Mouse (Mus musculus) intestine, embryonic 15.5 days (tissue): ENCODE data around the gene Gsto2. TPM values are rescaled to one million over a fixed set of nuclear protein-coding genes. Genes with fewer than 3 reads are reported as not detected.

Source experiments
- ATAC-seq: fragments of 200-750 bp; cut with Nextera tagmentation; 2 replicates; pipeline ENCODE4 v1.8.0; 2017; ENCODE audit warnings: moderate TSS enrichment, moderate library complexity
- H3K27ac ChIP-seq: fragments of 300-500 bp; sonication (generic); 2 replicates; pipeline ENCODE4 v1.5.1; 2015; ENCODE audit warnings: mild to moderate bottlenecking, inconsistent platforms
- H3K27me3 ChIP-seq: fragments of 300-500 bp; sonication (generic); replicated peaks from 2 replicates; pipeline ENCODE4 v1.6.1; 2015; ENCODE audit warnings: inconsistent platforms
- H3K36me3 ChIP-seq: fragments of 300-500 bp; sonication (generic); 2 replicates; pipeline ENCODE4 v1.6.1; 2015; ENCODE audit warnings: inconsistent platforms
- H3K4me1 ChIP-seq: fragments of 300-500 bp; sonication (generic); replicated peaks from 2 replicates; pipeline ENCODE4 v1.6.1; 2015; ENCODE audit warnings: inconsistent platforms
- H3K4me2 ChIP-seq: fragments of 300-500 bp; sonication (generic); replicated peaks from 2 replicates; pipeline ENCODE4 v1.6.1; 2015; ENCODE audit warnings: mild to moderate bottlenecking, inconsistent platforms
- H3K4me3 ChIP-seq: fragments of 300-500 bp; sonication (generic); replicated peaks from 2 replicates; pipeline ENCODE4 v1.5.1; 2015; ENCODE audit warnings: inconsistent platforms
- H3K9ac ChIP-seq: fragments of 300-500 bp; sonication (generic); 2 replicates; pipeline ENCODE4 v1.6.1; 2015; ENCODE audit warnings: inconsistent platforms
- H3K9me3 ChIP-seq: fragments of 300-500 bp; sonication (generic); 2 replicates; pipeline ENCODE4 v1.6.1; 2016; ENCODE audit warnings: inconsistent platforms
- WGBS: fragments of 180-500 bp; shearing (Covaris S2); methylation state at CpG from one replicate; pipeline ENCODE4 v1.1.7; 2015; 5-methylcytosine and 5-hydroxymethylcytosine counted together
- polyA plus RNA-seq: library from polyadenylated mRNA; unstranded; fragments of >200 nt; fragmentation: Nextera tagmentation; extraction: Ambion mirVana; gene quantifications from 2 replicates; pipeline ENCODE4 v1.2.1, GENCODE M21; 2015

Gene Gsto2
- polyA plus RNA-seq, 1 experiment from 2014 or later: 0.68 TPM

DNA sequence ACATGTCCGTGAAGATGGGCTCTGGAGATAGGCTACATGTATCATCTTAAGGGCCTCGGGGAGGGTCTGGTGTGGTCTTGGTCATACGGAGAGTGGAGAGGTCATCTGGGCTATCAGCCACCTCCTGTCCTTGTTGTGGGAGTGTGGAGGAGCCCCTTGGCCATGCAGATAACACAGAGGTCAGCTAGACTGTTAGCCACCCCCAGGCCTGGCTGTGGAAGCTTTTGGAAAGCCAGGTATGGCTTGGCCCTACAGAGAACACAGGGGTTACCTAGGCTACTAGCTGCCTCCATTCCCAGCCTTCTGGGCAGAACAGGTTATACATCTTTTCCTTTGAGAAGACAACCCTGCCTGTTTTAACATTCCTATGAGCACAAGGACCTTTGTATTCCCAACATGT, 2.8 kb upstream of the Gsto2 start:
- H3K9me3 ChIP-seq: no peaks in the 10 kb centered on the region
- no peak overlapping the region for H3K9ac ChIP-seq
- H3K4me1 ChIP-seq: no peaks in the 10 kb centered on the region
- H3K36me3 ChIP-seq: no peaks in the 10 kb centered on the region
- no peak for ATAC-seq
- H3K4me3 ChIP-seq: no peak overlapping the region
- 98% methylated on average over 3 of the region's 3 CpGs for WGBS
- no peak overlapping the region for H3K27ac ChIP-seq
- no peak overlapping the region for H3K4me2 ChIP-seq
- H3K27me3 ChIP-seq: no peaks in the 10 kb centered on the region

DNA sequence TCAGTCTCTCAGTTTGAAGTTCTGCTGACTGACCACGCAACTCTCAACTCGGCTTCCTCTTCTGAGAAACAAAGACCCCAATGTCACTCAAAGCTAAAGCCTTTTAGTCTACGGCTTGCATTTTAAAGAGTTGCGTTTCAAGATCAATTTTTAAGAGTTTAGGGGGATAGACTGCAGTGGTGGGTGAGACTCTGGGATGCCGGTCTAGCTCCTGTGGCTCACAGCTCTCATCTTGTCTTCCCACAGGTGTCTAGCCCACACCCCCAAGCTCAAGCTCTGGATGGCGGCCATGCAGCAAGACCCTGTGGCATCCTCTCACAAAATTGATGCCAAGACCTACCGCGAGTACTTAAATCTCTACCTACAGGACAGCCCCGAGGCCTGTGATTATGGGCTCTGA, 1.3 kb upstream of the Gsto2 start:
- H3K4me3 ChIP-seq: no peak overlapping the region
- no peaks in the 10 kb centered on the region for H3K27me3 ChIP-seq
- no peak overlapping the region for H3K4me2 ChIP-seq
- no peak for ATAC-seq
- H3K27ac ChIP-seq: no peak overlapping the region
- H3K9me3 ChIP-seq: no peaks in the 10 kb centered on the region
- no peaks in the 10 kb centered on the region for H3K36me3 ChIP-seq
- WGBS: 96% methylated on average over 9 of the region's 9 CpGs
- H3K4me1 ChIP-seq: no peaks in the 10 kb centered on the region
- H3K9ac ChIP-seq: no peak overlapping the region

- peak overlapping the region; percentile 85 for H3K4me2 ChIP-seq
- 0 out of 2 replicates have a peak, but pooled peaks cover under 1% of the 10 kb centered on the region for H3K4me1 ChIP-seq
- no peak overlapping the region for H3K9ac ChIP-seq
- peak overlapping the region; percentile 63 for H3K4me3 ChIP-seq
- 77% methylated on average over 7 of the region's 7 CpGs for WGBS
- H3K36me3 ChIP-seq: no peaks in the 10 kb centered on the region
- H3K9me3 ChIP-seq: no peaks in the 10 kb centered on the region
- H3K27ac ChIP-seq: no peak overlapping the region
- no peaks in the 10 kb centered on the region for H3K27me3 ChIP-seq
- ATAC-seq: no peak
These were observed 613 bp upstream of the Gsto2 start for GRCm38 (mm10) chr19:47864721-47865120.

DNA sequence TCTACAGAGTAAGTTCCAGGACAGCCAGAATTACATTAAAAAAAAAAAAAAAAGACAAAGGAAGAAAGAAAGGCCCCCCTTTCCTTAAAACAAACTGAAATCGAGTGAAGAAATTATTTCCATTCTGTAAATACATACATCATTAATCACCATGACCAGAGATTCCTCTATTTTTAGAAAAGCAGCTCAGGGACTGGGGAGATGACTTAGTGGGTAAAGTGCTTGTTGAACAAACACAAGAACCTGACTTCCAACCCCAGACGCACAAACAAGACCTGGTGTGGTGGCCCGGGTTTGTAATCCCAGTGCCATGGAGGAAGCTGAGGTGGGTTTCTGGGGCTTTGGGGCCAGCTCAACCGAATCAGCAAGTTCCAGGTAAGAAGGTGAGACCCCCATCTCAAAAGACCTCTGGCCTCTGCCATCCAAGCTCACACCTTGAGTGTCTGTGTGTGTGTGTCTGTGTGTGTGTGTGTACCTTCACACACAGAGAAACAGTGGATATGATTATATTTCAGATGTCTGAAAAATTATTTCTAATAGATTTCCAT, 2.4 kb downstream of the Gsto2 start:
- H3K36me3 ChIP-seq: no peaks in the 10 kb centered on the region
- no peak overlapping the region for H3K27ac ChIP-seq
- H3K4me2 ChIP-seq: no peak overlapping the region
- no peak overlapping the region for H3K9ac ChIP-seq
- ATAC-seq: no peak
- H3K4me3 ChIP-seq: no peak overlapping the region
- WGBS: 52% methylated on average over 4 of the region's 4 CpGs
- 0 out of 2 replicates have a peak, but pooled peaks cover 3% of the 10 kb centered on the region for H3K4me1 ChIP-seq
- no peaks in the 10 kb centered on the region for H3K27me3 ChIP-seq
- no peaks in the 10 kb centered on the region for H3K9me3 ChIP-seq

DNA sequence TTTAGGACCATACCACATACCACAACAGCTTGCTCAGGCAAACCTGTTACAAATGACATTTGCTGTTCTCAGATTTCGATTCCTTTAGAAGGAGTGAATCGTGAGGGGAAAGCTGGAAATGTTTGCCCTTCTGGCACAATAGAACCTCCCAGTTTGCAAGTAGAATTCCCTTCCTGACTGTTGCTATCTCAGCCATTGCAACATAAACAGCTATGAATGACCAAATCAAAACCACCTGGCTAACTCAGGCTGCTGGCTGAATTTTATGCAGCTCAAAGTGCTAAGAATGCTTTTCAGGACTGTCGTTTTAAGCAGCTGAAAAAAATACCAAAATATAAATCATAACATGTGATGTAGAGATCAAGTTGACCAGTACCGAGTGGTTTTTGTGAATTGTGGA, 3.6 kb downstream of the Gsto2 start:
- H3K36me3 ChIP-seq: no peaks in the 10 kb centered on the region
- H3K27me3 ChIP-seq: no peaks in the 10 kb centered on the region
- H3K27ac ChIP-seq: no peak overlapping the region
- no peaks in the 10 kb centered on the region for H3K9me3 ChIP-seq
- no peak overlapping the region for H3K4me3 ChIP-seq
- no peak overlapping the region for H3K4me2 ChIP-seq
- H3K9ac ChIP-seq: no peak overlapping the region
- H3K4me1 ChIP-seq: 0 out of 2 replicates have a peak, but pooled peaks cover 3% of the 10 kb centered on the region
- no peak for ATAC-seq
- 60% methylated on average over 4 of the region's 4 CpGs for WGBS

DNA sequence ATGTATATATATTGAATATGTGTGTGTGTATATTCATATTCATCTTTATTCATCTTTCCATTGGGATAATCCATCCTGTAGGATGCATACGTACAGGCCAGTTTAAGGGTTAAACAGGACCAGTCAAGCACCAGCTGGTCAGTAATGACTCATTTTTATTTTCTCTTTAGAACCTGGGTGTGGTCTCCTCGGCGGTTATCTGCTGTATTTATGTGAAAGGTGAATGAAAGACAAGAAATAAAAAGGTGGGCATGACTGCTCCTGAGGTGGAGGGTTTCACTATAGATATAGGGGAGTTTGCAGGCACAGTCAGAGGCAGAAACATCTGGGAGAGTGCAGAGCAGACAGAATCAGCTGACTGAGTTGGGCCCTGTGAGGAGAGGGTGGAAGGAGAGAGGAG, 4.2 kb downstream of the Gsto2 start:
- no peak overlapping the region for H3K27ac ChIP-seq
- 0 out of 2 replicates have a peak, but pooled peaks cover 3% of the 10 kb centered on the region for H3K4me1 ChIP-seq
- H3K27me3 ChIP-seq: no peaks in the 10 kb centered on the region
- WGBS: 39% methylated on average over 3 of the region's 3 CpGs
- no peak overlapping the region for H3K9ac ChIP-seq
- no peak overlapping the region for H3K4me3 ChIP-seq
- no peak overlapping the region for H3K4me2 ChIP-seq
- H3K36me3 ChIP-seq: no peaks in the 10 kb centered on the region
- no peaks in the 10 kb centered on the region for H3K9me3 ChIP-seq
- ATAC-seq: no peak

DNA sequence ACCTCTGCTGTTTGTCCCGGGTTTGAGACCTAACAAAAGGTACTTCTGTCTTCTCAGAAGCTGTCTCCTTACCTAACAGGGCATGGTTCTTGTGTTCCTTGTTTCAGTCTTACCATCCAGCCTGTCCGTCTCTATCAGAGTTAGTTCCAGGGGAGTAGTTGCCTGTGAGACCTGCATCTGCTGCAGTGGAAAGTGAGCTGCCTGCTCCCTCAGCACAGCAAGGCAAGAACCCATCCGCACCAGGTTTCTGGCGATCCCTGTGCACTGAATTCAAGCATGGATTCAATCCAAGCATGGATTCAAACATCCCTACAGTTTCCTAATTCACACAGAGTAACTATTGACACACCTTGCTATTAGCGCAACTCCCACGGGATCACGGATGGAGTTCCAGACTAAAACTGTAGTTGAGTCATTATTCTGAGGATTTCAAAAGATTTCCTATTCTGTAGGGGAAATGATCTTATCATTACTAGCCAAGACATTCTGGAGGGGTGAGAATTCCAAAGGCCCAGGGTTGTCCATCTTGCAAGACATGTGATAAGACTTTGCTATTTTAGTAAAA, 4.8 kb downstream of the Gsto2 start:
- H3K4me2 ChIP-seq: no peak overlapping the region
- 75% methylated on average over 7 of the region's 7 CpGs for WGBS
- no peak overlapping the region for H3K27ac ChIP-seq

GRCm38 (mm10) chr19:47871515-47871914, 6.2 kb downstream of the Gsto2 start:
- Histone ChIP-seq H3K9ac (no peak overlapping the region), H3K4me1 (0 out of 2 replicates have a peak, but pooled peaks cover 3% of the 10 kb centered on the region), H3K4me3 (no peak overlapping the region), H3K9me3 (no peaks in the 10 kb centered on the region), H3K27ac (no peak overlapping the region), H3K27me3 (no peaks in the 10 kb centered on the region), H3K4me2 (no peak overlapping the region), H3K36me3 (no peaks in the 10 kb centered on the region)
- 30% methylated on average over 10 of the region's 10 CpGs for WGBS
- no peak for ATAC-seq

More for the DNA sequence above, 4.8 kb downstream of the Gsto2 start:
- no peak for ATAC-seq
- H3K36me3 ChIP-seq: no peaks in the 10 kb centered on the region
- 0 out of 2 replicates have a peak, but pooled peaks cover 3% of the 10 kb centered on the region for H3K4me1 ChIP-seq
- H3K27me3 ChIP-seq: no peaks in the 10 kb centered on the region
- no peak overlapping the region for H3K4me3 ChIP-seq
- H3K9me3 ChIP-seq: no peaks in the 10 kb centered on the region
- H3K9ac ChIP-seq: no peak overlapping the region

DNA sequence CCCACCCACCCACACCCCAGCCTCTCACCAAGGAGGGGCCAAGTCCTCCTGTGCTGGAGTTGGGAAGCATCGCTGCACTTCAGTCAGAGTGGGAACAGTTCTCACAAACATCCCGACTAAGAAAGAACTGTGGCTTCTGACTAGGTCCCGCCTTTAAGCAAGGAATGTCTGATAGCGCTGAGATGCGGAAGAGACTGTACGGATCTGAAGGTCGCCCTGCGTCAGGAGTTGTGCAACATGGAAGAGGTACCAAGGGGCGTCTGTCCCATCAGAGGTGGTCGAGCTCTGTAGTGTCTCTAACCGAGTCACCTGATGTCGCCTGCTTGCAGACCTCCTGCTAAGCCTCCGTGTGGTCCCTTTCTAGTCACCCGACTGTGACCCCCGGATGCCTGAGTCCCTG, 10.9 kb downstream of the Gsto2 start:
- no peaks in the 10 kb centered on the region for H3K36me3 ChIP-seq
- no peaks in the 10 kb centered on the region for H3K4me1 ChIP-seq
- H3K4me3 ChIP-seq: no peak overlapping the region
- 58% methylated on average over 15 of the region's 15 CpGs for WGBS
- H3K27me3 ChIP-seq: no peaks in the 10 kb centered on the region
- ATAC-seq: peak; percentile 64
- H3K9ac ChIP-seq: no peak overlapping the region
- H3K4me2 ChIP-seq: no peak overlapping the region
- no peak overlapping the region for H3K27ac ChIP-seq
- no peaks in the 10 kb centered on the region for H3K9me3 ChIP-seq

- Histone ChIP-seq H3K36me3 (no peaks in the 10 kb centered on the region), H3K4me2 (no peak overlapping the region), H3K4me3 (no peak overlapping the region), H3K9ac (no peak overlapping the region), H3K4me1 (no peaks in the 10 kb centered on the region), H3K27ac (no peak overlapping the region), H3K9me3 (no peaks in the 10 kb centered on the region), H3K27me3 (no peaks in the 10 kb centered on the region)
- WGBS: 73% methylated on average over 7 of the region's 7 CpGs
- no peak for ATAC-seq
These were observed 16.2 kb downstream of the Gsto2 start for GRCm38 (mm10) chr19:47881538-47881937.

GRCm38 (mm10) chr19:47882151-47882881, 17.0 kb downstream of the Gsto2 start:
- no peak overlapping the region for H3K9ac ChIP-seq
- H3K4me3 ChIP-seq: no peak overlapping the region
- H3K4me1 ChIP-seq: 0 out of 2 replicates have a peak, but pooled peaks cover 2% of the 10 kb centered on the region
- H3K4me2 ChIP-seq: no peak overlapping the region
- 27% methylated on average over 11 of the region's 11 CpGs for WGBS
- H3K27ac ChIP-seq: no peak overlapping the region
- H3K9me3 ChIP-seq: no peaks in the 10 kb centered on the region
- ATAC-seq: peak; percentile 60
- H3K27me3 ChIP-seq: no peaks in the 10 kb centered on the region
- H3K36me3 ChIP-seq: no peaks in the 10 kb centered on the region

DNA sequence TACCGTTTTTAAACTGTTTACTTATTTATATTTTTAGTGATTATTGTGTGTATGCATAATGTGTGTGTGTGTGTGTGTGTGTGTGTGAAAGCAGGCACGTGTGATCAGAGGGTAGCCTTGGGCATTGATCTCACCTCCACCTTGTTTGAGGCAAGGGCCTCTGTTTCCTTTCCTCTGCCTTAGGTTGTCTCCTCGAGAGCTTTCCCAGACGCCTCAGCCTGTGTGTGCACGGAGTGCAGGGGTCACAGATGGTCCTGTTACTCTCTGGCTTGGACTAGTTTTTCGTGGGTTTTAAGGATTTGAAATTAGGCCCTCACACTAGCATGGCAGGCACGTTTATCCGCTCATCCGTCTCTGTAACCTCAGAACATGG, 17.5 kb downstream of the Gsto2 start:
- H3K27me3 ChIP-seq: no peaks in the 10 kb centered on the region
- no peak overlapping the region for H3K9ac ChIP-seq
- H3K4me1 ChIP-seq: 0 out of 2 replicates have a peak, but pooled peaks cover 2% of the 10 kb centered on the region
- H3K27ac ChIP-seq: no peak overlapping the region
- 49% methylated on average over 9 of the region's 9 CpGs for WGBS
- no peak overlapping the region for H3K4me2 ChIP-seq
- no peak overlapping the region for H3K4me3 ChIP-seq
- peak; percentile 50 for ATAC-seq
- H3K9me3 ChIP-seq: no peaks in the 10 kb centered on the region
- H3K36me3 ChIP-seq: no peaks in the 10 kb centered on the region
